Mouse (Mus musculus) thymus, adult 2 months (tissue): Measurements from ENCODE around the gene Tinf2.

Experiments
- CTCF ChIP-seq: fragments of 200-500 bp; IDR thresholded peaks from 2 replicates; pipeline ENCODE4 v1.5.1; 2012; ENCODE audit warnings: mild to moderate bottlenecking, control low read depth, low read length, moderate library complexity, borderline replicate concordance; ENCODE audit not compliant: control insufficient read depth, poor library complexity, insufficient read depth; ENCODE audit errors: extremely low read depth
- POLR2A ChIP-seq: fragments of 200-500 bp; IDR thresholded peaks from 2 replicates; pipeline ENCODE4 v1.6.1; 2012; ENCODE audit warnings: mild to moderate bottlenecking, low read length, control low read depth, moderate library complexity; ENCODE audit not compliant: control insufficient read depth, poor library complexity, insufficient read depth; ENCODE audit errors: extremely low read depth

DNA sequence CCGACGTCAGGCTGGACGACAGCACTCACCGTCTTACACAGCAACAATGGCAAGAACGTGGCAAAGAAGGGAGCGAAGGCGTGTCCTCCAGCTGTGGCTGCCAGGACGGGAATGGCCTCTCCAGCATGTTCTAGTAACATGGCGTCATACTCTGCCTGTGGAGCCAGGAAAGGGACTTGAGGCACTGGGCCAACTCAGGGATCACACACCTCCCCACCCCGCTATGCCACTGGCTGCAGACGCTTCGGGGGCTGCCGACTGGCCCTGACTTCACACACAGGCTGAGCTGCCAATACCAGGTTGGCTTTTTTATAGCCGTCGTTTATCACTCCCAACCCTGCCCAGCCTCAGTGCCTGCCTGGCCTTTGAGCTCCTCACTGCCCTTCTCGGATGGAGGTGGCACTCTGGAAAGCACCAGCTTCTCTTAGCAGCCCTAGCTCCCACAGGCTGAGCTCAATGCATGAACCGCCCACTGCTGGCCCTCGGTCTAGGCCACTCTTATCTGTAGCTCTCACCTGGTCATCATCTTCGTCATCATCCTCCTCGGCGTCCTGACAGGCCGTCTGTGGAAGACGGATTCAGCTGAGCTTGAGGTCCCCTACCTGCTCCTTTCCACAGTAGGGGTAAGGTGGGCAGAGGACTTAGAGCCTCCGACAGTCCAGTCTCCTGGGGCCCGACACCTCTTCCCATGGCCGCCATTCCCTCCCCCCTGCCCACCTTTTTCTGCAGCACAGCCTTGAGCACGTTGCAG lies 53.4 kb downstream of the Tinf2 start:
- TF ChIP-seq POLR2A (no peak), CTCF (no peak)
